Mouse (Mus musculus): Measurements from ENCODE around the gene Rpusd4.

Rpusd4 gene

GRCm38 (mm10) chr9:35289992-35290391, 22.3 kb downstream of the Rpusd4 start:
- DNase-seq: no peak

- DNase-seq: no peak
Observed at GRCm38 (mm10) chr9:35290417-35290816, 22.8 kb downstream of the Rpusd4 start.

GRCm38 (mm10) chr9:35290916-35291315, 23.3 kb downstream of the Rpusd4 start:
- DNase-seq: no peak

- no peak for DNase-seq
Observed at GRCm38 (mm10) chr9:35293465-35293864, 25.8 kb downstream of the Rpusd4 start.

- no peak for DNase-seq
Observed at GRCm38 (mm10) chr9:35297791-35298190, 30.1 kb downstream of the Rpusd4 start.

GRCm38 (mm10) chr9:35302172-35302571, 34.5 kb downstream of the Rpusd4 start:
- no peak for DNase-seq

GRCm38 (mm10) chr9:35307461-35307860, 39.8 kb downstream of the Rpusd4 start:
- no peak for DNase-seq

- DNase-seq: no peak
Observed at GRCm38 (mm10) chr9:35310377-35310776, 42.7 kb downstream of the Rpusd4 start.

- no peak for DNase-seq
Observed at GRCm38 (mm10) chr9:35312516-35312915, 44.9 kb downstream of the Rpusd4 start.

- DNase-seq: no peak
Observed at GRCm38 (mm10) chr9:35313601-35314000, 45.9 kb downstream of the Rpusd4 start.

GRCm38 (mm10) chr9:35314254-35314653, 46.6 kb downstream of the Rpusd4 start:
- no peak for DNase-seq

- DNase-seq: no peak
Observed at GRCm38 (mm10) chr9:35316771-35317211, 49.1 kb downstream of the Rpusd4 start.

GRCm38 (mm10) chr9:35317233-35317980, 49.7 kb downstream of the Rpusd4 start:
- DNase-seq: no peak

GRCm38 (mm10) chr9:35318537-35319172, 51.0 kb downstream of the Rpusd4 start:
- no peak for DNase-seq

GRCm38 (mm10) chr9:35320288-35320687, 52.6 kb downstream of the Rpusd4 start:
- DNase-seq: no peak

GRCm38 (mm10) chr9:35323974-35324373, 56.3 kb downstream of the Rpusd4 start:
- no peak for DNase-seq

GRCm38 (mm10) chr9:35324571-35324970, 56.9 kb downstream of the Rpusd4 start:
- no peak for DNase-seq

GRCm38 (mm10) chr9:35326644-35327263, 59.1 kb downstream of the Rpusd4 start:
- DNase-seq: no peak
